Mouse (Mus musculus) regulatory T cell (primary cell): Measurements from ENCODE around the gene Aif1l.

Experiments
- in situ Hi-C: fragments of 300-600 bp; cut with MboI, MseI; formaldehyde crosslinking; loops from one replicate; pipeline ENCODE4 v1.15.1; 2025; ENCODE audit warnings: high pct_unique_total_duplicates

Aif1l gene

DNA sequence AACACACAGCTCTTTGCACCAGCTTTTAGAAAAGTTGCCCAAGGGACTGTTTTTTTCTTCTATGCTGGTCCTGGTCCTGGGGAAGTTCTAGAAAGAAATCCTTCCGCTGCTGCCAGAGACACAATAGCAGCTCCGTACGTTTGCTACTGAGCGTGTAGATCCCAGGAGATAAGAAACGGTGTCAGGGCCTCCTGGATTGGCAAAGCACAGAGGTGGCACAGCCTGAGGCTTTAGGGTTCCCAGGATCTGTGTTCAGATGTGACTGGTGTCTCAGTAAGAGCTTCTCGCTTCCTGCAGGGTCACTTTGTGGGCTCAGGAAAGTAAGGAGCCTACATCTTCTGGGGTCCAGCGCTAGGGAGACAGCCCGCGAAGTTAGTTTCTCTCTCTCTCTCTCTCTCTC, 1.0 kb downstream of the Aif1l start:
- in situ Hi-C loops: loop anchor here (10.0 kb wide), 1 partner anchor 584 kb away; the partner anchor contains the start of gene Fam102a

DNA sequence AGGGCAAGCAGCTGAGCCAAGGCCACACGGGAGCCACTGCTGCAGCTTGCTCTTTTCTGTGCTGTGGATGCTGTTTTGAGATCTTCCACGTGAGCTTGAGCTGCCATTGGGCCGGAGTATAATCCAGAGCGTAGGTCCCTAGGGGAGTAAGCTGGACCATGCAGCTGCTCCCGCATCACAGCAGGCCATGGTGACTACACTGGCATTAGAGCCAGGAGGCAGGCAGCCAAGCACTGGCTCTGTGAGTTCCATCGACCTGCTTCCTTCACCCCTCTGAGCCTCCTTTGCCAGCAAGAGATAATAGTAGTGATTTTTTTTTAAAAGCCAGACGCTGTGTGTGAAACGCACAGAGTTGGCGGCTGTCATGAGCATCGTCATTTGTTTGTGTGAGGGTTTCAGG, 2.3 kb downstream of the Aif1l start:
- in situ Hi-C loops: loop anchor here (10.0 kb wide), 1 partner anchor 583 kb away; the partner anchor contains the start of gene Fam102a

DNA sequence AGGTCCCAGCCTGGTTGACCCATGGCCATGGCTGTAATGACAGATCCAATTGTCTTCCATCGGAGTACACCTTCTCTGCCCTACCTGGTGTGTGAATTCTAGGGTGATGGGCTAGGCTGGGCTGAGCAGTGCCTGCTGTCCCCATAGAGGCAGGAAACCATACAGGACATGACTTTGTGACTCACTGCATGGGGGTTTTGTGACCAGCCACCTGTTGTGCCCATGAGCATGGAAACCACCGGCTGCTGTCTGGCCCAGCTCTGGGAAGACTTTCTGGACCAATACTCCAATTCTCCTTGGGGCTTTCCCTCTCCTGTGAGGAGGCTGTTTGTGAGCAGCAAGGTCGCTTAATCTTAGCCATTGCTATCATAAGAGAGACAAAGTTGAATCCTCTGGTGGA, 2.8 kb downstream of the Aif1l start:
- in situ Hi-C loops: loop anchor here (10.0 kb wide), 1 partner anchor 582 kb away; the partner anchor contains the start of gene Fam102a

DNA sequence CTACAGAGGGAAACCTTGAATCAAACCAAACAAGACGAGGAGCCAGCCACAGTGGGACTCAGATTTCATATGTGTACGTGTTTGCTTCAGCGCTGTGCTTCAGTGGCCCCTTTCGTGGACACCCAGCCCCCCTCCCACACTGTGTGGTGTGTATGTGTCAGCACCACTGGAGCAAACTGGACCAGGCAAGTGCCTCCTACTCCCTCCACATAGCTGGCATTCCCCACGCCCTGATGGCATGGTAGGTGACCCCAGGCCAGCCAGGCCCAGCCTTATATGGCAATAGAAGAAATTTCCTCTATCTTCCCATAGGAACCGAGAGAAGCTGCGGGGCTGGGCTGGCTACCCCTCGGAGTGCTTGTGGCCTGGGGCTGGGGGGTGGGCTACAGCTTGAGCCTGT, 3.7 kb downstream of the Aif1l start:
- in situ Hi-C loops: loop anchor here (10.0 kb wide), 1 partner anchor 581 kb away; the partner anchor contains the start of gene Fam102a

DNA sequence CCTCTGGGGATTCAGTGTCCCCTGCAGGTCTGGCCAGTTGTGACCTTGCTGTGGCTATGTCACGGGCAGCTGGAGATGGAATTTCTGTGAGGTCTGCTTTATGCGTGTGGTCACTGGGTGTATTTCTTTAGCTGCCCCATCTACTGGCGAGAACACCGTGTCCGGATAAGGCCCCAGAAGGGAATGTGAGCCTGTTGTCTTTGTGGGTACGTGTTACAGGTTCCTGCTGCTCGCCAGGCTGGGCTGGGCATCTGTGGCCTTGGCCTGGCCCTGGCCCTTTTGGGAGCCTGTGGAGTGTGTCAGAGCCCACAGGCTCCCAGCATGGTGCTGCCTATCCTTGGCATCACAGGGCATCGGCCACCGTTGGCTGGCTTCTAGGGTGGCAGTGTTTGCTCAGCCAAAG, 4.8 kb downstream of the Aif1l start:
- in situ Hi-C loops: loop anchor here (10.0 kb wide), 1 partner anchor 580 kb away; the partner anchor contains the start of gene Fam102a

DNA sequence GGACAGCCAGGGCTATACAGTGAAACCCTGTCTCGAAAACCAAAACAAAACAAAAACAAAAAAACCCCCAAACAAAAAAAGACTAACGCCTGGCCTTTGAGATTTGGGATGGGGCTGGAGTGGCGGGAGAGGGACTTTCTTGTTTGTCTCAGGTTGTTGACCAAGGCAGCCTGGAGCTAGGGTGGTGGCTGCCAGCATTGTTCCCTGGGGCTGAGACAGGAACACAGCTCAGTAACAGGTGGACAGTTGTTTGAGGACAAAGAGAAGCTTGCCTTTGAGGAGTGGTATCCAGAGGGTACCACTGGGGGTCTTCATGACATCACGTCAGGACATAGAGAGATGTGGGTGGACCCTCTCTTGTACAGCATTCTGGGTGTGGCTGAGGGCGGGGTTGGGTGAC, 5.7 kb downstream of the Aif1l start:
- in situ Hi-C loops: loop anchor here (10.0 kb wide), 1 partner anchor 579 kb away; the partner anchor contains the start of gene Fam102a

DNA sequence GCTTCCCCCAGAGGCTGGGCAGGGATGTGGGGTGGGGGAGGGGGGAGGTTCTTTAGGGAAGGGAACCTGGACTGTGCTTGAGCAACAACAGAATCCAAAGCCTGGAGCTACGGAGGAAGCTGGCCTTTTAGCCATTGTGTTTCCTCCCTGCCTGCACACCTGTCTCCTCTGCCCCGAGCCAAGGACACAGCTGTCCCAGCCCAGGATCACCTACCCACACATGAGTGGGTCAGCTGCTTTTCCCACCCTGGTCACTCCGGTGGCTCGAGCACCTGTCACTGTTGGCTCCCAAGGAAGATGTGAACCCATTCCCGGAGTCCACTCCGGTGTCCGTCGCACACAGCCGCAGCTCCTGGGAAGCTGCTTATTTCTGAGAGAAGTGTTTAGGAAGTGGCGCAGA, 7.3 kb downstream of the Aif1l start:
- in situ Hi-C loops: loop anchor here (10.0 kb wide), 1 partner anchor 578 kb away; the partner anchor contains the start of gene Fam102a

DNA sequence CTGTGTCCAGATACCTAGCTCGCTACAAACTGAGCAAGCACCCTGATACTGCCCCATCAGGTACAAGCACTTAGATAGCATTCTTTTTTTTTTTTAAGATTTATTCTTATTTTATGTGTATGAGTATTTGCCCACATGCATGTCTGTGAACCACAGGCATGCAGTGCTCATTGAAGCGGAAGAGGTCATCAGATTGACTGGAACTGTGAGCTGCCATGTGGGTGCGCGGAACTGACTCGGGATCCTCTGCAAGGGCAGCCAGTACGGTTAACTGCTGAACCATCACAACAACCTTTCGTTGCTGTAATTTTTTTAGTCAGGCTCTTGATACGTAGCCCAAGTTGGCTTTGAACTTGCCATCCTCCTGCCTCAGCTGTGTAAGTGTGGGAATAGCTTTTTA, 11.0 kb downstream of the Aif1l start:
- in situ Hi-C loops: no loop called here

DNA sequence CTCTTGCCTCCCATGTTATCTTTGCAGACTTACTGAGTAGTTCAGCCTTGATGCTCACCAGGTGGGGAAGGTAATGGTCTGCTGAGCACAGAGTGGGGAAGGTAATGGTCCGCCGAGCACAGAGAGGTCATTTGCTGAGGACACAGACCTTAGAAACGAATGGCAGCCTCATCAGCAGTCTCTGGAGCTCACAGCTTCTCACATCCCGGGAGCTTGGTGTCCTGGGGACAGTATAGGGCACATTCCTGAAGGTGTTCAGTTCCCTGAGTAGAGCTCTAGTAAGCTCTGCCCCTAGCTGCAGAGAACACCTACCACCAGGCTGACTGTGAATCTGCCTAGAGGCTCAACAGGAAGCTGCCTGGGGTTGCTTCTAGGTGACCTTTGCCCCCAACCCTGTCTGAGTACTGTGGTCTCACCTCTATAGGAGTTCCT, 11.9 kb downstream of the Aif1l start:
- in situ Hi-C loops: no loop called here

DNA sequence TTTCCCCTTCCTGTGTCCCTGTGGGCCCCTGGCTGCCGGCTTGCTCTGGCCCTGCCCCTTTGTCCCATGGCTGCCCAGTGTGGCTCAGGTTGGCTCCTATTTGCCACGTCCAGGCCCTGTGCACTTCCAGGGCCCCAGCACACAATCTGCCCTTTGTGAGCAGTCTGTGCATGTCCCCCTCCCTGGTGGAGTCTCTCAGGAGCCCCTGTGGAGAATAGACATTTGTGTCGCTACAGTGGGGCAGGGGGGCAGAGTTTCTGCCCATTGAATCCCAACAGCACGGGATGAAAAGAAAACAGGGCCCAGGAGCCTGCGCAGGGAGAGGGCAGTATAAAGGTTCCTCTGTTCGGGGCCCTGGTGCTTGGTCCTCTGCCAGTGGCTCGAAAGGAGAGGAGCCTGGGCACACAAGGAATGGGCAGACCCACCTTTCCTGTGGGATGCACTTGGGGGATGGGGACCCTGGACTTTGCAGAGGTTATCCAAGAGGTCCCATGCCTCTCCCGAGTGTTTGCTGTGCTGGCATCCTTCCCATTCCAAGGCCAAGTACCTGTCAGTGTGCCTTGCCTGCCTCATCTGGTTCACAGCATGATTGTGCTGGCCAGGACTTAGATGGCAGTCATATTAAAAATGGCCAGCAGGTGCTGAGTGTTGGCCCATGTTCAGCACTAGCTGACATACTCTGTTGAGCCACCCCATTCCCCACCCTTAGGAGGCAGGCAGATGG, 12.7 kb downstream of the Aif1l start:
- in situ Hi-C loops: no loop called here

DNA sequence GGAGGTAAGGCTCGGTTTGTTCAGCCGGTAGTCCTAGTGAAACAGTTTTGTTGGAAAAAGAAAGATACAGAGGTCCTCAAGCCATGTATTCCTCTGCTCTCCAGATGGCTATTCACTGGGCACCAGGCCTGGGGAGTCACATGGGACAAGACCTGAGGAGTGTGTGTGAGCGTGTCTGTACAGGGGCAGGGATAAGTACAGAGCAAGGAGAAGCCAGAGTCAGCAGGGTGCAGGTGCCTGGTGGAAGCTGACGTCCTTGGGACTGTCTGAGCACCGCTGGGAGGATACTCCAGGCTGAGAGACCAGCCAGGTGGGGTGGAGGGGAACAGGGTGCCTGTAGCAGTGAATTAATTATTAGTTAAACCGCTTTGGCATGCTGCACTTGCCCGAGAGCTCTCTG, 13.6 kb downstream of the Aif1l start:
- in situ Hi-C loops: no loop called here

DNA sequence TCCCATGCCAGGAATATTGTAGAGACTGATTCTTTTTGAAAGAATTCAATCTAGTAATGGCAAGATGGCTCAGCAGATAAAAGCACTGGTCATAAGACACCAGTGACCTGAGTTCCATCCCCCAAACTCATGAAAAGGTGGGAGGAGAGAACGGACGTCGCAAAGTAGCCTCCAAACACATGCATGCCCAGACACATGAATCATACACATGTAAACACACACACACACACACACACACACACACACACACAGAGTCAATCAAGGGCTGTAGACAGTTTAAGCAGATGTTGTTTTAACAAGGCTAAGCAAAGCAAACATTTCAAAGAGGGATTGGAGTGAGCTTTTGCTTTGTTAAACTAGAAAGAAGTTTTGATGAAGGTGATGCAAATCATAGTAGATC, 14.3 kb downstream of the Aif1l start:
- in situ Hi-C loops: no loop called here

DNA sequence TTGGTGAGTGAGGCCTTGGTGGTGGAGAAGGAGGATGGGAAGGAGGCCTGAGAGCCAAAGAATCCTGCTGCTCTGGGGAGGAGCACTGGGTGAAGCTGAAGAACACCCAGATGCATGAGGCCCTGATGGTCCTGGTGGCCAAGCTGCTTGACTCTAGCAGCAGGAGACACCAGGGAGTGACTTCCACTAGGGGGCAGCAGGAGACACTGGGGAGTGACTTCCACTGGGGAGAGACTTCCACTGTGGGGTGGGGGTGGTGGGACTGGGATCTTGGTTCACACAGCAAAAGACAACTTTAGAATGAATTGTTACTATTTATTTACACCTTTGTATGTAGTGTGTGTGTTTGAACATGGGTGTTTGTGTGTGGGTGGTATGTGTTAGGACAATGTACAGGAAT, 15.2 kb downstream of the Aif1l start:
- in situ Hi-C loops: no loop called here

DNA sequence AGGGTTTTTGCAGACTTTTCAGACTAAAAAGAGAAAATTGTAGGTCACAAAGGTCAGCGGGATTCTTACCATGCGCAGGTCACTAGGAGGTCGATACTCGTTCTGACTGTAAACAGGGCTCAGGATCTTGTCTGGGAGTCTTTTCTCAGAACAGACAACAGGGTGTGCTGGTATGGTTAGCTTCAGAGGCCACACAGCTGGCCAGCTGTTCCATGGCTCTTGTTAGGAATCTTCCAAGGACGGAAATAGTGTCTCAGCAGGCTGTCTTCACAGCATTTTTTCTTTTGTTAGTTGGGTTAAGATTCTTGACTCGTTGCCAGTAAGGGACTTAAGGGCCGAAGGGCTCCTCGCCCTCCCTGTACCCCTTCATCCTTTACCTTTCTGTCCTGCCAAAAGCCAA, 16.9 kb downstream of the Aif1l start:
- in situ Hi-C loops: no loop called here

DNA sequence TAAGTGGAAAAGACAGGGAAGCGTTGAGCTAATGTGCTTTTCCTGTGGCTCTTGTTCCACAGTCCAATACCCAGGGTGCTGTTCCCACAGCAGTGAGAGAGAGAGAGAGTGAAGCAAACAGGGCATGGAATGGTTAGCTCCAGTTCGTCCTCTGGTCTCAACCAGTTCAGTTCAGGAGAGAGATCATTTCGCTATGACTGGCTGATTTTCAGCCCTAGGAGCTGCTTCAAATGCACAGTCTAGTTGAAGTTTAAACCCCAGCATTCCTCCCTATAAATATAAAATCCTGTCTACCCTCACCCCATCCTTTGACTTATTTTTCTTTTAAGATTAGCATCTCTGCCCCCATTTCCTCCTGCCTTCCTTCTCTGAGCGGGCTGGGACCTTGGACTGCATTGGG, 22.6 kb downstream of the Aif1l start:
- in situ Hi-C loops: no loop called here

DNA sequence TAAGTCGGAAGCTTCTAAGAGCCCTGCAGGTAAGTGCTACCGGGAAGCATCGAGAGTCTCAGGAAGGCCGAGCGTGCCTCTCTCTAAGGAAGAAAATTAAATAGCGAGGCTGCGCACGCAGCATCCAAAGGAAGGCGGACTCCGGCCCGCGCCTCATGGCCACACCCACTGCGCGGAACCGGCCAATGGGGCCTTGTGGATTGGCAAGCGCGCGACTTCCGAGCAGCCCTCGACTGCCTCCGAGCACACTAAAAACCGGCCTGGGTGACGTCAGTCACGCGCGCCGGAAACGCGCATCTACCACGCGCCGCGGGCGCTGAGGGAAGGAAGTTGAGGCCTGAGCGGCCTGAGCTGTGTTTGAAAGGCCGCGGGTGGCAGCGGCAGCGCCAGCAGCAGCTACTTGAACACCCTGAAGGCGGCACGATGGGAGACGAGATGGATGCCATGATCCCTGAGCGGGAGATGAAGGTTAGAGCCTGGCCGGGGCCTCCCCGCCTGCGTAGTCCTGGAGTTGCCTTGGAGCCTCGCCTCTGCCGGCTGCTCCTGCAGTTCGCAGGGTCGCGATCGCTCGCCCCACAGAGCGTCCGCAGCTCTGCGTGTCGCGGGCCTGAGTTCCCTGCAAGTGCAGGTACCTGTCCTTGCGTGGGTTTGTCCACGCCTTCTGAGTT, 24.3 kb downstream of the Aif1l start, which contains the start of gene Nup214:
Gene Nup214 (plus strand): TSS at position 296 of the 668 bp plus-strand sequence.
- in situ Hi-C loops: no loop called here

DNA sequence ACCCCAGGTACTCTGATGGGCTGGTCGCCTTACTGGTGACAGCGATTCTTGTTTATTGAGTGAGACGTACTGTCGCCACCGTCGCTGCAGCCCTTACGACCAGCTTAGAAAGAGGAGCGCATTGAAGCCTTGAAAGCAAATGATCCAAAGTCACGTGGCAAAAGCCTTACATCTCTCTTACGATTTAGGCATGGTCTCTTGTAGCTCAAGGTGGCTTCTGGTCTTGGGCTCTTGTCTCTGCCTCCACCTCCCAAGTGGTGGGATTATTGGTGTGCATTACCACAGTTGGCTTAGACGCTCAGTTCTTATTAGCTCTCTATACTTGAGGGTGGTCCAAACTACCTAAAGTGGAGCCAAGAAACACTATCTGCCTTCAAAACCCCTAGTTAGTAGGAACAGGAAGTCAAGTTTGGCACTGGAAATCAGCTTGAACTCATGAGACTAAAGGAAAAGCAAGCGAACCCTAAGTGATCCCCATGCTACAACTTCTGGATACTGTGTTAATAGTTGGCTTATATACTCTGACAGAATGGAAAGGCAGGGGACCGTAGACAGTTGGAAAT, 25.0 kb downstream of the Aif1l start:
- in situ Hi-C loops: no loop called here

DNA sequence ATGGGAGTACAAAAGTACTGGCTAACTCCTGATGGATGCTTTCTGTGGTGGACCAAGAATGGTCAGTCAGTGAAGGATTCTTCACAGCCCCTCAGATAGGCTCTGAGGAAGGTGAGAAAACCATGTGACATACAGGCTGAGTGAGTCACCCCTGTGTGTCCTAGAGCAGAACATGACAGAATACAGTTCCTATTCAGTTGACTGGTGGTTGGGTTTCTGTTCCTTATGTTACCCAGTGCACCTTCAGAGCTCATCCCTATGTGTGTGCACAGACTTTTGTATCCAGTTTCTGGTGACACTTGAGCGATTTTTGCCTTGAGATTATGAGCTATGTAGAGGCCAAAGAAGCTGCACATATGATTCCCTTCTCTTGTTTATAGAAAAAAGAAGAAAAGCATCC, 37.8 kb downstream of the Aif1l start:
- in situ Hi-C loops: no loop called here

DNA sequence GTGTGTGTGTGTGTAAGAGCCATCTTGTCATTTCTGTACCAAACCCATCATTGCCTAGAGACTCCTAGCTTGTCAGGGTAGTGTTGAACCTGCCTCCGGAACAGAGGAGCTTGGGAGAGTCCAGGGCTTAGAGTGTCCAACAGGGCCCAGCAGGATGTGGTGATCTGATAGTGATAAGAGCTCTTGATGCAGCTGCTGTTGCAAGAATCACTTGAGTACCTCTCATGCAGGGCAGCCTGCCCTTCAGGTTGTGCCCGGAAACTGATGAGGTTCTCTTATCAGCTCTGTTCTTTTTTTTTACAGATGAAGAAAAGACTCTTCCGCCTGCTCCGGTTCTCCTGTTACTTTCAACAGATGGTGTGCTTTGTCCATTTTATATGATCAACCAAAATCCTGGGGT, 41.0 kb downstream of the Aif1l start:
- in situ Hi-C loops: no loop called here

DNA sequence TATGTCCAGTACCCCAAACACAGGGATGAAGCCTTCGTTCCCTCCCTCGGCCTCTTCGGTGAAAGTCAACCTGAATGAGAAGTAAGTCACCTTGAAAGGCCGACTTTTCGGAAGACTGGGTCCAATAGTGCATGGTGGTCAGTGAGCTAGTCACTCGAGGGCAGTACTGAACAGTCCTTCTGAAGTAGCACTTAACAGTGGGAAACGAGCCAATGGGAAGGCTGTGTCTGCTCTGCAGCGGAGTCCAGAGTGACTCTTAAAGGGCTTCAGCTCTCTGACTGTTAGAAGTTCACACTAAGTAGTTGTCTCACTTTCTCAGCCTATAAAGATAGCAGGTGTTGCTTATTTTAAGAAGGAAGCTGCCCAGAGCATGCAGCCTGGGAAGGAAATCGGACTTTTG, 45.0 kb downstream of the Aif1l start:
- in situ Hi-C loops: no loop called here

DNA sequence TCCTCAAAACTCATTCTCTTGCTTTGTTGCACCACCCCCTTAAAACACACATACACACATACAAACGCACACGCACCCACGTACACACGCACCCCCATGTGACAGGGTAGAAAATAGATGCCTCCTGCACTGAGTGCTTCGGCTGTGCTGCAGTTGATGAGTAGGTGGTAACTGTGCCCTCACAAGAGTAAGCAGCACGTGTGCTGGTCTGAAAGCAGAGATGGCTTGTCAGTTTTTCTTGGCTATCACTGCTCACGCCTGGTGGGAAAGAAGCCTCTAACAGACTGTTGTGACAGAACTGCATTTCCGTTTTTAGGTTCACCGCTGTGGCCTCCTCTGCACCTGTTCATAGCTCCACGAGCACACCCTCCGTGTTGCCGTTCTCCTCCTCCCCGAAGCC, 46.1 kb downstream of the Aif1l start:
- in situ Hi-C loops: no loop called here

DNA sequence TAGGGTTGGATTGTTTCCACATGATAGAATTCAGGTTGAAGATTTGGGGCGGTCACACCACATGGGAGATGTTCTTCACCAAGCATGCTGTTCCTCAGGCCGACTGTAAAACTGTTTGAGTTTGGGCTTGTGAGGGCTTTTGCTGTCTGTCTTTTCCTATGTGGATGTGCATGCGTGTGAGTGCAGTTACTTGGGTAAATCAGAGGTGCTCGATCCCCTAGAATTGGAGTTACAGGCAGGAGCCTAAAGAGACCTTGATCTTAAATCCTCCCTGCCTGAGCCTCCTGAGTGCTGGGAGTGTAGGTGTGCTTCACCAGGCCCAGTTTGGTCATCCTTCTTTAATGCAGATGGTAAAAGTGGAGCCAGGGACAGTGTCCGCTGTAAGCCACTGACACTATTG, 47.6 kb downstream of the Aif1l start:
- in situ Hi-C loops: no loop called here

DNA sequence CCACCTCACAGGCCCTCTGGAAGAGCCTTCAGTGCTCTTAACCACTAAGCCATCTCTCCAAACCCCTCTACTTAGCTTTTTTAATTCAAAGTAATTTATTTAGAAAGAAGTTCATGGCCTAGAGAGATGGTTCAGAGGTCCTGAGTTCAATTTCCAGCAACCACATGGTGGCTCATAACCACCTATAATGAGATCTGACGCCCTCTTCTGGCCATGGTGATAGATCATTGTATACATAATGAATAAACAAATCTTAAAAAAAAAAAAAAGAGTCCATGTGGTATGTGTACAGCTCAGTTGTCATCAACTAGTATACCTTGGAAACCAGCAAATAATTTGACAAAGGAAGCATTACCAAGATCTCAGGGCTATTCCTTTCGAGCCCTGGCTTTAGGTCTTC, 48.5 kb downstream of the Aif1l start:
- in situ Hi-C loops: no loop called here
